Mouse (Mus musculus): Measurements from ENCODE around the gene Olfr610. TPM values are rescaled to one million over a fixed set of nuclear protein-coding genes. Genes with fewer than 3 reads are reported as not detected.

The Olfr610 gene
- total and polyA plus RNA-seq, 3 experiments: not detected

DNA sequence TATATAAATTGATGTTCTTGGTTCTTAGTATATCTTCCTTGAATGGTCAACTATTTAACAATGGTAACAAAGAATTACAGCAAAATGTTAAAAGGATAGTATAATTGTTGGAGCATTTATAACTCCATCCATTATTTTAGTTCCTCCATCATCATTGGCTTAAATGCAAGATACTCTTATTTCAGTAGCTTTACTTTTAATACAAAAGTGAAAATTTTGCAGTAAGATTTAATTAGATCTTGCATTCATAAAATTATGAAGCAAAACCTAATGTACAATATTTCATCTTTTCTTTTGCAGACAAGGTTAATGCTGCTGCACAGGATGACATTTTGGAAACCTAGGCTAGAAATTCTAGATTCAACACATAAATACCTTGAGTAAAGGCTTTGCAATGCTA is 42.3 kb downstream of the Olfr610 start, which contains the start of gene Olfr608:
Olfr608 (plus strand) TSS at position 301 of the 400 bp plus-strand sequence.
- Histone ChIP-seq H3K79me2 (replicated peaks; ENCODE audit: control insufficient read depth, insufficient read depth, low read length) (no peaks in the 10 kb centered on the region), H3K4me1 (ENCODE audit: control insufficient read depth, insufficient read depth, low read length) (no peaks in the 10 kb centered on the region), H3K4me3 (no peak within 1 kb of the TSS), H3K27me3 (ENCODE audit: control insufficient read depth, insufficient read depth, low read length) (no peaks in the 10 kb centered on the region), H3K27ac (no peak within 1 kb of the TSS), H3K36me3 (ENCODE audit: control insufficient read depth, insufficient read depth, low read length) (no peaks in the 10 kb centered on the region), H3K9ac (ENCODE audit: low read depth, low read length) (no peak within 1 kb of the TSS)
- DNase-seq: no peak
- intact Hi-C loops (cut with DNase I): no loop called here
- TF ChIP-seq POLR2A (IDR thresholded peaks at IDR 0.05; ENCODE audit: insufficient read depth, low read depth, low read length) (no peak), CTCF (IDR thresholded peaks at IDR 0.05) (no peak), EP300 (IDR thresholded peaks at IDR 0.05; ENCODE audit: insufficient read depth, low read depth, low read length) (no peak)

DNA sequence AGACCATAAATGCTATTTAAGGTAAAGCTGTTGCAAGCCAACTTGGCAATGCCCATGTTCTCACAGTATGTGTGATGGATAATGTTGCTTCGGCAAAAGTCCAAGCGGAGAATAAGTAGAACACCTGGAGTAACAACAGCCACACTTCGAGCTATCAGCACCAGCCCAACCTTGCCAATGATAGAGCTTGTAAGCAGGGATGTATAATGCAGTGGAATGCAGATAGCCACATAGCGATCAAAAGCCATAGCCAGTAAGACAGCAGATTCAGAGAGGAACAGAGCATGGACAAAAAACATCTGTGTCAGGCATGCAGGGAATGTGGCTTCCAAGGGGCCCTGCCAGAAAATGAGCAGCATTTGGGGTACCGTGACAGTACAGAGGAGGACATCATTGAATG is 51.3 kb downstream of the Olfr610 start:
- Histone ChIP-seq H3K9ac (ENCODE audit: low read depth, low read length) (no peak overlapping the region), H3K4me3 (no peak overlapping the region), H3K36me3 (ENCODE audit: control insufficient read depth, insufficient read depth, low read length) (no peaks in the 10 kb centered on the region), H3K27me3 (ENCODE audit: control insufficient read depth, insufficient read depth, low read length) (no peaks in the 10 kb centered on the region), H3K27ac (no peak overlapping the region), H3K4me1 (ENCODE audit: control insufficient read depth, insufficient read depth, low read length) (no peaks in the 10 kb centered on the region), H3K79me2 (replicated peaks; ENCODE audit: control insufficient read depth, insufficient read depth, low read length) (no peaks in the 10 kb centered on the region)
- intact Hi-C loops (cut with DNase I): no loop called here
- WGBS: 59% methylated on average over 5 of the region's 5 CpGs
- DNase-seq: no peak
- no peak for TF ChIP-seq EP300 (IDR thresholded peaks at IDR 0.05; ENCODE audit: insufficient read depth, low read depth, low read length)
- no peak for TF ChIP-seq CTCF (IDR thresholded peaks at IDR 0.05)
- no peak for TF ChIP-seq POLR2A (IDR thresholded peaks at IDR 0.05; ENCODE audit: insufficient read depth, low read depth, low read length)

Other genes with a start within 250 kb of the Olfr610 start
- not detected for gene Olfr596, start 206.5 kb downstream of the Olfr610 start, total RNA-seq (2021)
- gene Olfr596, start 206.5 kb downstream of the Olfr610 start, polyA plus RNA-seq (2012; rRNA removed): not detected in 2 replicates
- not detected for gene Olfr597, start 195.8 kb downstream of the Olfr610 start, total RNA-seq (2021)
- not detected in 2 replicates for gene Olfr597, start 195.8 kb downstream of the Olfr610 start, polyA plus RNA-seq (2012; rRNA removed)
- gene Olfr598, start 188.6 kb downstream of the Olfr610 start, total RNA-seq (2021): not detected
- gene Olfr598, start 188.6 kb downstream of the Olfr610 start, polyA plus RNA-seq (2012; rRNA removed): not detected in 2 replicates
- not detected for gene Olfr599, start 176.2 kb downstream of the Olfr610 start, total RNA-seq (2021)
- gene Olfr599, start 176.2 kb downstream of the Olfr610 start, polyA plus RNA-seq (2012; rRNA removed): not detected in 2 replicates
- not detected for gene Olfr600, start 162.5 kb downstream of the Olfr610 start, total RNA-seq (2021)
- not detected in 2 replicates for gene Olfr600, start 162.5 kb downstream of the Olfr610 start, polyA plus RNA-seq (2012; rRNA removed)
- gene Olfr601, start 149.5 kb downstream of the Olfr610 start, total RNA-seq (2021): not detected
- not detected in 2 replicates for gene Olfr601, start 149.5 kb downstream of the Olfr610 start, polyA plus RNA-seq (2012; rRNA removed)
- gene Olfr603, start 125.9 kb downstream of the Olfr610 start, total RNA-seq (2021): not detected
- gene Olfr603, start 125.9 kb downstream of the Olfr610 start, polyA plus RNA-seq (2012; rRNA removed): not detected in 2 replicates
- not detected for gene Usp17lc, start 97.0 kb downstream of the Olfr610 start, total RNA-seq (2021)
- gene Usp17lc, start 97.0 kb downstream of the Olfr610 start, polyA plus RNA-seq (2012; rRNA removed): not detected in 2 replicates
- not detected for gene Olfr605, start 66.7 kb downstream of the Olfr610 start, total RNA-seq (2021)
- not detected in 2 replicates for gene Olfr605, start 66.7 kb downstream of the Olfr610 start, polyA plus RNA-seq (2012; rRNA removed)
- gene Olfr606, start 63.1 kb downstream of the Olfr610 start, total RNA-seq (2021): not detected
- gene Olfr606, start 63.1 kb downstream of the Olfr610 start, polyA plus RNA-seq (2012; rRNA removed): not detected in 2 replicates
- gene Olfr607, start 48.0 kb downstream of the Olfr610 start, total RNA-seq (2021): not detected
- gene Olfr607, start 48.0 kb downstream of the Olfr610 start, polyA plus RNA-seq (2012; rRNA removed): not detected in 2 replicates
- gene Olfr608, start 42.2 kb downstream of the Olfr610 start, total RNA-seq (2021): not detected
- not detected in 2 replicates for gene Olfr608, start 42.2 kb downstream of the Olfr610 start, polyA plus RNA-seq (2012; rRNA removed)
- not detected for gene Olfr609, start 14.1 kb downstream of the Olfr610 start, total RNA-seq (2021)
- not detected in 2 replicates for gene Olfr609, start 14.1 kb downstream of the Olfr610 start, polyA plus RNA-seq (2012; rRNA removed)
- gene Olfr611, start 8.7 kb upstream of the Olfr610 start, total RNA-seq (2021): not detected
- gene Olfr611, start 8.7 kb upstream of the Olfr610 start, polyA plus RNA-seq (2012; rRNA removed): not detected in 2 replicates
- not detected for gene Olfr612, start 30.6 kb upstream of the Olfr610 start, total RNA-seq (2021)
- not detected in 2 replicates for gene Olfr612, start 30.6 kb upstream of the Olfr610 start, polyA plus RNA-seq (2012; rRNA removed)
- gene Olfr613, start 36.0 kb upstream of the Olfr610 start, total RNA-seq (2021): not detected
- not detected in 2 replicates for gene Olfr613, start 36.0 kb upstream of the Olfr610 start, polyA plus RNA-seq (2012; rRNA removed)
- gene Olfr615, start 44.0 kb upstream of the Olfr610 start, total RNA-seq (2021): not detected
- not detected in 2 replicates for gene Olfr615, start 44.0 kb upstream of the Olfr610 start, polyA plus RNA-seq (2012; rRNA removed)
- not detected for gene Olfr616, start 57.0 kb upstream of the Olfr610 start, total RNA-seq (2021)
- gene Olfr616, start 57.0 kb upstream of the Olfr610 start, polyA plus RNA-seq (2012; rRNA removed): not detected in 2 replicates
- not detected for gene Olfr617, start 60.9 kb upstream of the Olfr610 start, total RNA-seq (2021)
- not detected in 2 replicates for gene Olfr617, start 60.9 kb upstream of the Olfr610 start, polyA plus RNA-seq (2012; rRNA removed)
- gene Olfr618, start 78.0 kb upstream of the Olfr610 start, total RNA-seq (2021): not detected
- gene Olfr618, start 78.0 kb upstream of the Olfr610 start, polyA plus RNA-seq (2012; rRNA removed): not detected in 2 replicates
- not detected for gene Olfr619, start 88.5 kb upstream of the Olfr610 start, total RNA-seq (2021)
- not detected in 2 replicates for gene Olfr619, start 88.5 kb upstream of the Olfr610 start, polyA plus RNA-seq (2012; rRNA removed)
- not detected for gene Olfr620, start 100.4 kb upstream of the Olfr610 start, total RNA-seq (2021)
- not detected in 2 replicates for gene Olfr620, start 100.4 kb upstream of the Olfr610 start, polyA plus RNA-seq (2012; rRNA removed)
- not detected for gene Olfr622, start 130.6 kb upstream of the Olfr610 start, total RNA-seq (2021)
- not detected in 2 replicates for gene Olfr622, start 130.6 kb upstream of the Olfr610 start, polyA plus RNA-seq (2012; rRNA removed)
- not detected for gene Olfr623, start 151.6 kb upstream of the Olfr610 start, total RNA-seq (2021)
- gene Olfr623, start 151.6 kb upstream of the Olfr610 start, polyA plus RNA-seq (2012; rRNA removed): not detected in 2 replicates
- not detected for gene Olfr624, start 159.1 kb upstream of the Olfr610 start, total RNA-seq (2021)
- gene Olfr624, start 159.1 kb upstream of the Olfr610 start, polyA plus RNA-seq (2012; rRNA removed): 0.03 TPM in 1 of 2 replicates, not detected in the other
- not detected for gene Olfr625-ps1, start 170.6 kb upstream of the Olfr610 start, total RNA-seq (2021)
- not detected in 2 replicates for gene Olfr625-ps1, start 170.6 kb upstream of the Olfr610 start, polyA plus RNA-seq (2012; rRNA removed)
- not detected for gene Olfr243, start 202.5 kb upstream of the Olfr610 start, total RNA-seq (2021)
- not detected in 2 replicates for gene Olfr243, start 202.5 kb upstream of the Olfr610 start, polyA plus RNA-seq (2012; rRNA removed)
- gene Olfr628, start 218.3 kb upstream of the Olfr610 start, total RNA-seq (2021): not detected
- gene Olfr628, start 218.3 kb upstream of the Olfr610 start, polyA plus RNA-seq (2012; rRNA removed): not detected in 2 replicates
- gene Olfr629, start 232.8 kb upstream of the Olfr610 start, total RNA-seq (2021): not detected
- gene Olfr629, start 232.8 kb upstream of the Olfr610 start, polyA plus RNA-seq (2012; rRNA removed): not detected in 2 replicates
- not detected for gene Olfr630, start 245.2 kb upstream of the Olfr610 start, total RNA-seq (2021)
- gene Olfr630, start 245.2 kb upstream of the Olfr610 start, polyA plus RNA-seq (2012; rRNA removed): not detected in 2 replicates

All from heart, adult 2 months (tissue).